Mouse (Mus musculus): ENCODE data around the gene Galnt16.

The Galnt16 gene

DNA sequence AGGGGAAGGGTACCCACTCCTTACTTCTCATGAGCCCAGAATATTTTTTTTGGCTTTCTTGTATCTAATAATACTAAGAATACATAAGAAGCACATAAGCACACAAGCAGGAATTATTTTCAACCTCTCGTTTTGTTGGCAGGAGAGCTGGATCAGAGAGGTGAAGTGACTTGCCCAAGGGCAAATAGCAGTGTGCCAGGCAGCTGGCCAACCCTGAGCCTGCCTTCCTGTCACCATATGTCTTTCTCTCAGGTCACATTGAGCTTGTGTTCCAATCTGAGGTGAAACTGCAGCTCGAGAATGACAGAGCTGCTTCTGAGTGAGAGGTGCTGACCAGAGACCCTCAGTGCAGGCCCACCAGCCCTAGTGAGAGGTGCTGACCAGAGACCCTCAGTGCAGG lies 15.8 kb downstream of the Galnt16 start:
- DNase-seq, result no peak

GRCm38 (mm10) chr12:80537313-80537712 lies 19.2 kb downstream of the Galnt16 start:
- no peak for DNase-seq

DNA sequence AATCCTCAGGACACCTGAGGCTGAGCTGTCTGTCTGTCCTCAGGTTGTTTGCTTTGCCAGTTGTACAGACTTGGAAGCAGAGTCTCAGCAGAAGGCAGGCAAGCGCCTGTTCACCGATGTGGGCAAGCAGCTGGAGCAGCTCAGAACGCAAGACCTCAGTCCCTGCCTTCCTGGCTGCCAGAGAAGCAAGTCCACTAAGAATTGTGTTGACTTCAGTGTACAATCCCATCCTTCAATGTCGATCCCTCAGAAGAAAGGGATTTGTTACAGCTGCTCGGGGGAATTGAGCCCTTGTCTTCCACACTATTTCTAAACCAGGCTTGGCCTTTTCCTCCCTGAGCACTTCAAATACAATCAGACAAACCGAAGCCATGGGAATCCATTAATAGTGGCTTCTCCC lies 20.2 kb downstream of the Galnt16 start:
- DNase-seq, result no peak

DNA sequence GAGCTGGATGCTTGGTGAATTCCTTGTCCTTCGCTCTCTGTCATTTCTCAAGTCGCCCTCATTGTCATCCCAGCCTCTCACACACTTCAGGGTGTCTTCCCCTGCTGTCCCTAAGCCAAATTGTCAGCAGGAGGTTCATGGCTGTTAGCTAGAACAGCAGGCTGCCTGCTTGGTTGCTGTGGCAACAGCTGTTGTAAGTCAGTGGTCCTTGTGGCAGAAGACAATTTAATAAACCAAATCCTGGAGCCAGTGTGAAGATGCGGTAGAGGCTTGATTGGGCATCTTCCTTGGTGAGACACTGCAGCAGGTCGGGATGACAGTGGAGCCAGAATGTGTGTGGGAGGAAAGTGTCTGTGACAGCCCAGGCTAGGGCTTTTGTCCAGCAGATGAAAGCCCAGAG lies 27.2 kb downstream of the Galnt16 start:
- DNase-seq, result no peak

DNA sequence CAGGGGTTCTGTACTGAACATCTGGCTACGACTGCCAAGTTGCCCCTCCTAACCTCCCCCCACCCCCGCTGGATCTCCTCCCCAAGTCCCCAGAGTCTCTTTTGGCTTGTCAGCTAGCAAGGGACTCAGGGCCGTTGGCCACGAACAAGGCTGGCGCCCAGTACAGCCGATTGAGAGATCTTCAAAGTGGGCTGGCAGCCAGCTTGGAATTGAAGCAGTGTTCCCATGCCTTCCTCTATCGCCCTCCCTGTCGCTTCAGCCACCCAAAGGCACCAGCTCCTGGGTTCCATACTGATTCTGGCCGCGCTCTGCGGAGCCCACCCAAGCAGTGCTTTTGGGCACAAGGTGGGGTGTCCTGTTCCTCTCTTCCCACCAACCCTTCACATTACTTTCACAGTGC lies 31.6 kb downstream of the Galnt16 start:
- peak; percentile 25 for DNase-seq

GRCm38 (mm10) chr12:80553157-80553556 lies 35.1 kb downstream of the Galnt16 start:
- DNase-seq, result no peak

- no peak for DNase-seq
Measured at GRCm38 (mm10) chr12:80554312-80554711, 36.2 kb downstream of the Galnt16 start.

- no peak for DNase-seq
Measured at GRCm38 (mm10) chr12:80561904-80562303, 43.8 kb downstream of the Galnt16 start.

DNA sequence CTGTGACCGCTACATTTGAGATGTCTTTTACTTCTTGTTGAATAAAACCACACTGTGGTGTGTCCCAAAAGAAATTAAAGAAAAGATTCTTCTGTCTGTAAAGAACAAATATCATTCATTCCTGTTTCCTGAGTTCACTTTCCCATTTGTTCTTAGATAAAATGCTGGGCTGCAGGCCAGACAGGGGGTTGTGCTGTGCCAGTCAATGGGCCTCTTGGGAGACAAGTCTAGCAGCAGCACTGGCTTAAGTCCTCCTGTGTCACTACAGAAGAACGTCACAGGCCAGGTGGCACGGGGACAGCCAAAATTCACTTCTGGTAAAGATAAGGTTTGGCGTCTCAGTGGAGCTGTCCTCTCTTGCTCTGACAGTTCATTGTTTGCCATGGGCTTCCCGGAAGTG lies 44.7 kb downstream of the Galnt16 start:
- no peak for DNase-seq

DNA sequence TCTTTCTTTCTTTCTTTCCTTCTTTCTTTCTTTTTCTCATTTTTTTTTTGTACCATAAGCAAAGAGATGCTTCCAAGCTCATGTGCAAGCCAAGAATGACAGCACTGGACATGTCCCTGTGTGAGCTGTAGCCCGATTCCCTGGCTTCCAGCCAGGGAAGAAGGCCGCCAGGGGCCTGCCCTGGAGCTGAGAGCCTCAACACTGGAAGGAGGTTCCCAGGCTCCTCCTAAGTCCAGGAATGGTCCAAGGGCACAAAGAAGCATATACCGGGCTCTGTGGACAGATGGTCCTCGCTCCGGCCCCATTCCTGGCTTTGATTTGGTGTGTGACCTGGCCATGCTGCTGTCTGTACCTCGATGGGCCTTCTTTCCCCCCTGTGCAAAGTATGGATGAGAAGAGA lies 46.9 kb downstream of the Galnt16 start:
- DNase-seq, result no peak

DNA sequence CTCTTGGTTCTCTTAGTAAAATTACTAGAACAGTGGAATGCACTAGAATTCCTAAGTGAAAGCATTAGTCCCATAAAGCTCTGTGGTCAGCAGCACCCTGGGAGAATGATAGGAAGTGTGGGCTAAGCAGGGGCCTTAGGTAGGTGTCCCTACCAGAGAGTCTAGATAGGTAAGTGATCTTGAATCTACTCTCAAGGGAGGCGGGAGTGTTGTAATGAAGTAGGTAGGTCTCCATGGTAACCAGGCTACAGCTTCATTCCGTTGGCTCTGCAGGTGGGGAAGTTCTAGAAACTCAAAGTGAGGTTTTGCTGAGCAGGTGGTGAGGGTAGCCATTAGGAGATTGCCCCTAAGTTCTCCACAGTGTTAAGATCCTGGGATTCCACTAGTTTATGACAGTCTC lies 47.7 kb downstream of the Galnt16 start:
- no peak for DNase-seq

GRCm38 (mm10) chr12:80566502-80566901 lies 48.4 kb downstream of the Galnt16 start:
- DNase-seq, result no peak

DNA sequence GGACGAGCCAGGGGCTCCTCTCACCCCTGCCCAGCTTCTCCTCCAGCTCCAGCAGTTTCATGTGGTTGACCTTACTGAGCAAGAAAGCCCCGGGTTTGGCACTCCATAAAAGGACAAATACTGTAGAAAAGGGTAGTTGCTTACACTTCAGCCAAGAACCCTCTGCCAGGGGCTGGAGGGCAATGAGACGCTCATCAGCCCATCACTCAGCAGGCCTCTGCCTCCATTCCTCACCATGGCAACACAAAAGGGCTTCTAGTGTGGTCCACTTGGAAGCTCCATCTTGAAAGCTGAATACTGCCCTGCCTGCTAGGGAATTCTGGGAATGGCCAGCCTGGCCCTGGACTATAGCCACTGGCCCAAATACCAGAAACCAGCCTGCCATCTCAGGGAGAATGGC lies 49.3 kb downstream of the Galnt16 start:
- no peak for DNase-seq

DNA sequence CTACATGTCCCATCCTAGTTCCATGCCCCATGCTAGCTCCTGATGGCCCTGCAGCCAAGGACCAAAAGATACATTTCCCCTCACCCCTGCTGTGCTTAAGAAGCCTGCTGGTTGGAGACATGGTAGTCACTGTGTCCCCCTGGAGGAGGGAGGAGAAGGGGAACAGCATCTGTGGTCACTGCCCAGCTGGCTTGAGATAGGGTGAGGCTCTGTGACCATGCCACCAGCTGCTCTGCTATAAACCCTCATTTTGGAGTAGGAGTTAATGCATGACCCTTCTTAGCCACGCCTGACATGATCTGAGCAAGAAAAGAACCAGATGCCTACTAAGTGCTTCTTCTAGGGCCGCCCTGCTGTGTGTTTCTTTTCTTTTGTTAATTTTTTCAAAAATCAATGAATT lies 51.5 kb downstream of the Galnt16 start:
- no peak for DNase-seq

DNA sequence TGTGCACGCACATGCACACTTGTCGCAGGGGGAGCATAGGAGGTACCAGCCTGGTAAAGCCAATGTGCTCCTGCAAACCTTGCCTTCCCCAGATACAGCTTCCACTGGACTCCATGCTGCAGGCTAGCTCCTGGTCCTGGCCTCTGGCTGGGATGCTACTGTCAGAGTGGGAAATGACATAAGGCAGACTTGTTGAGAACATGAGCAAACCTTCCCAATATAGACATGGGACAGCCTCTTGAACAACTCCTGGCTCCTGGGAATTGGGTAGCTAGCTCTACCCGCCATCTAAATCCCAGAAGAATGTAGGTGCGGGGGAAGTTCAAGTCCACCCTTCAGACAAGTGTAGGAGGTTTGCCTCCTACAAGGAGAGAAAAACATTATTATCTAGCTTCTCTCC lies 56.2 kb downstream of the Galnt16 start:
- DNase-seq, result no peak

GRCm38 (mm10) chr12:80574825-80575371 lies 56.8 kb downstream of the Galnt16 start:
- DNase-seq, result peak; percentile 35

DNA sequence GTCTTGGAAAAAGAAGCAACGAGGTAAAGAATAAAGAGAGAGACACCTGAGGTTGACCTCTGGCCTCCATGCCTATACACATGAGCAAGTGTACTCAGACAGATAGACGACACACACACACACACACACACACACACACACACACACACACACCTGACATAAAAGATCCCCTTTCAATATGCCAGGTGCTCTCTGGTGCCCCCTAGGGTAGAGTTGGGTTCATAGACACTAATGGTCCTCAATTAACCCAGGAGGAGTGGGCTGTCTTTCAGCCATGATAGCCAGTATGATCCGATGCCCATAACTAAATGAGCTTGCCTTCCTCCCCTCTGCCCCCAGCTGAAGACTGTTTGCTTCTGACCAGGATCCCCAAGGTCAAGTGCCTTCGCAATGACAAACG lies 59.0 kb downstream of the Galnt16 start:
- DNase-seq, result no peak

GRCm38 (mm10) chr12:80581357-80581756 lies 63.3 kb downstream of the Galnt16 start:
- DNase-seq, result no peak

- peak; percentile 54 for DNase-seq
Measured at GRCm38 (mm10) chr12:80584973-80585372, 66.9 kb downstream of the Galnt16 start.

DNA sequence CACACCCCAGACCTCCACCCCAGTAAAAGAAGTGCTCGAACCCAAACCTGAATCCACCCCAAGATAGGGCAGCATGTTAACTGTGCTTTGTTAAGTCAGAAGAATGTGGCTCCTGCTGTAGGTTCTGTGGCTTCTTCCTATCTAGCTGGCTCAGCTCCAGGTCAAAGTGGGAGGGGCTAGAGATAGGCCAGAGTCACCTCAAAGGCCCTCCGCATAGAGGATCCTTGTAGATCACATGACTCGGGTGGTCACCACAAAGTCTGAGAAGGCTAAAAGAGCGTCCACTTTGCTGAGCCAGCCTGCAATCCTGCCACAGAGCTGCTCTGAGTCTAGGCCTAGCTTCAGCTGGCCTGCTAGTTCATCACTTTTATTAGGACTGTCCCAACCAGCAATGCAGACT lies 76.1 kb downstream of the Galnt16 start:
- no peak for DNase-seq

DNA sequence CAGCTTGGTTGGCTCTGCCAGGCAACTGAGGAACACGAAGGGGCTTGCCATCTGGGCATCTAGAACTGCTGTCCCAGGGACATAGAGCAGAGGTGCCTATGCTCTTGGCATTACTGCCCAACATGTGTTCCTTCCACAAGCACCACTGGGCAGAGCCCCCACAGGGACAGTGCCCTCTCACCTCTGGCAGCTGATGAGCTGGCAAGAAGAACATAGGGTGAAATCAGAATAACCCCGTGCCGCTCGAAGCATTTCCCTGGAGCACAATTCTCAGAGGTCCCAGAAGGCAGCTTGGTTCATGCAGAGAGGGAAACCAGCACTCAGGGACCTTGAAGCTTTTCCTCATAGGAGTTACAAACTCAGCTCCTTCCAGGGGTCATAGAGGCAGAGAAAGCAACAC lies 76.7 kb downstream of the Galnt16 start:
- no peak for DNase-seq

GRCm38 (mm10) chr12:80595566-80595965 lies 77.5 kb downstream of the Galnt16 start:
- DNase-seq, result no peak

- DNase-seq, result no peak
Measured at GRCm38 (mm10) chr12:80595968-80596367, 77.9 kb downstream of the Galnt16 start.

DNA sequence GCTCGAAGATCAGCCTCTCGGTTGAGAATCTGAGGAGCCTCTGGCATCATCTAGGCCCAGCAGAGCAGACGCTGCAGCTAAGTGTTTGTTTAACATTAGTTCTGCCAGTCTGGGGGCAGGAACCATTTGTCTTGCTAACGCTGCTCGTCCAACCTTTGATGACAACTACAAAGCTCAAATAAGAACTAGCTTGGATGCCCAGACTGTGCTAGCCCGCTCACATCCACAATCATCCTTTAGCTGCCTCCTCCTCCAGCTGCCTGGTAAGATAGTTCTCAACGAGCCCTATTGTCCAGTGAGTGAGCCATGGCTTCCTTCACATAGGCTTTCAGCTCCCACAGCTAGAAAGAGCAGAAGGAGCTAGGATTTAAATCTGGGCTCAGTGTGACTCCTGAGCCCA lies 80.2 kb downstream of the Galnt16 start:
- no peak for DNase-seq

GRCm38 (mm10) chr12:80598756-80599155 lies 80.7 kb downstream of the Galnt16 start:
- peak; percentile 42 for DNase-seq
